In the genomic region with DNA sequence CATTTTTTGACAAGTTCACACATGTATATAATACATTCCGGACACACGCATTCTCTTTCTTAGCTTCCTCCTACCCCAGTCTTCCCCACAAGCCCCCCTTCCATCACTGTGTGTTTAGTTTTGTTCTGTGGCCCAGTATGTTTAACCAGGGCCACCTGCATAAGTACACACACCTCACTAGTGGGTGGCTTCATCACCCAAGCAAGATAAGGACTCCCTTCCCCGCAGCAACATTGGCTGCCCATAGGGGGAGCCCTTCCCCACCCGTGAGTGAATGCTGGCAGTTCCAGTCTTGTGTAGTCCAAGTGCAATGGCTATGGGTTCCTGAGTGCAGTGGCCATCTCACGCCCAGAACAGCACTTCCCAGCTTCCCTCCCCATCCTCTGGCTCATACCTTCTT, we compare ENCODE assay signal across 7 mouse cellular contexts. TPM values are rescaled to one million over a fixed set of nuclear protein-coding genes. Genes with fewer than 3 reads are reported as not detected.
DNase-seq lines count a peak whose midpoint lies in the region; ATAC-seq and TF ChIP-seq lines count a peak whose summit lies in the region.

No protein-coding gene starts in this region.

- no peak overlapping the region for H3K4me2 ChIP-seq in midbrain, postnatal 0 days (ENCODE audit: low read depth, low read length, poor library complexity, severe bottlenecking)
- H3K4me2 ChIP-seq in midbrain, embryonic 16.5 days (ENCODE audit: low read length): no peak overlapping the region
- no peak overlapping the region for H3K4me2 ChIP-seq in intestine, embryonic 14.5 days (ENCODE audit: low read length)
- H3K4me2 ChIP-seq in lung, postnatal 0 days (replicated peaks; ENCODE audit: low read depth, low read length): no peak overlapping the region

- 50% methylated on average over 5 of the region's 5 CpGs for WGBS in midbrain, postnatal 0 days
- WGBS in midbrain, embryonic 16.5 days: 56% methylated on average over 5 of the region's 5 CpGs
- 64% methylated on average over 5 of the region's 5 CpGs for WGBS in intestine, embryonic 14.5 days
- WGBS in lung, postnatal 0 days: 57% methylated on average over 5 of the region's 5 CpGs

- ATAC-seq in midbrain, postnatal 0 days (ENCODE audit: low FRiP score): no peak
- no peak; the same call in 1 of the 2 replicates for ATAC-seq in midbrain, embryonic 16.5 days
- peak; percentile 75 for ATAC-seq in activated CD4-positive, CD25-positive, alpha-beta regulatory T cell, adult 4 months
- 0 out of 2 replicates have a peak, but pooled peaks have one; percentile 47 for ATAC-seq in intestine, embryonic 14.5 days (replicated peaks; ENCODE audit: low FRiP score, low TSS enrichment, low read depth)
- ATAC-seq in lung, postnatal 0 days: peak; percentile 77

- TF ChIP-seq EP300 in lung, postnatal 0 days (IDR thresholded peaks at IDR 0.05): no peak

- peak; percentile 53 for DNase-seq in midbrain, postnatal 0 days (ENCODE audit: low spot score)
- DNase-seq in embryo, embryonic 9.5 days (ENCODE audit: extremely low spot score): peak; percentile 47
- no peak for DNase-seq in intestine, embryonic 14.5 days (ENCODE audit: low spot score)
- DNase-seq in lung, postnatal 0 days (ENCODE audit: low spot score): peak; percentile 68
- peak; percentile 48 to 78 for DNase-seq in spleen, postnatal 4 days (ENCODE audit: low spot score in 2 of 2)

- H3K4me3 ChIP-seq in midbrain, postnatal 0 days (ENCODE audit: low read depth, low read length): no peak overlapping the region
- no peak overlapping the region for H3K4me3 ChIP-seq in midbrain, embryonic 16.5 days (ENCODE audit: low read depth, low read length)
- no peak overlapping the region for H3K4me3 ChIP-seq in intestine, embryonic 14.5 days (ENCODE audit: low read depth, low read length)
- H3K4me3 ChIP-seq in lung, postnatal 0 days (ENCODE audit: low read depth, low read length): no peak overlapping the region

- no peaks in the 10 kb centered on the region for H3K27me3 ChIP-seq in midbrain, postnatal 0 days (ENCODE audit: insufficient read depth, low read length)
- H3K27me3 ChIP-seq in midbrain, embryonic 16.5 days (ENCODE audit: control insufficient read depth, insufficient read depth, low read depth, low read length): no peaks in the 10 kb centered on the region
- H3K27me3 ChIP-seq in intestine, embryonic 14.5 days (replicated peaks; ENCODE audit: control insufficient read depth, insufficient read depth, low read length): no peaks in the 10 kb centered on the region
- H3K27me3 ChIP-seq in lung, postnatal 0 days (replicated peaks; ENCODE audit: insufficient read depth, low read length): no peaks in the 10 kb centered on the region

- no peak overlapping the region for H3K27ac ChIP-seq in midbrain, postnatal 0 days (ENCODE audit: low read depth, low read length)
- H3K27ac ChIP-seq in midbrain, embryonic 16.5 days (ENCODE audit: low read length): no peak overlapping the region
- no peak overlapping the region for H3K27ac ChIP-seq in intestine, embryonic 14.5 days (ENCODE audit: low read depth)
- no peak overlapping the region for H3K27ac ChIP-seq in lung, postnatal 0 days (ENCODE audit: low read length)

- no peaks in the 10 kb centered on the region for H3K4me1 ChIP-seq in midbrain, postnatal 0 days (ENCODE audit: insufficient read depth, low read length)
- H3K4me1 ChIP-seq in midbrain, embryonic 16.5 days (ENCODE audit: control insufficient read depth, insufficient read depth, low read length): no peaks in the 10 kb centered on the region
- no peaks in the 10 kb centered on the region for H3K4me1 ChIP-seq in intestine, embryonic 14.5 days (replicated peaks; ENCODE audit: control insufficient read depth, insufficient read depth, low read length)
- no peaks in the 10 kb centered on the region for H3K4me1 ChIP-seq in lung, postnatal 0 days (ENCODE audit: insufficient read depth, low read depth, low read length)

- no peak overlapping the region for H3K9ac ChIP-seq in midbrain, postnatal 0 days (replicated peaks; ENCODE audit: low read length, poor library complexity, severe bottlenecking)
- no peak overlapping the region for H3K9ac ChIP-seq in midbrain, embryonic 16.5 days (ENCODE audit: low read depth, low read length)
- no peak overlapping the region for H3K9ac ChIP-seq in intestine, embryonic 14.5 days (ENCODE audit: low read length)
- no peak overlapping the region for H3K9ac ChIP-seq in lung, postnatal 0 days (replicated peaks; ENCODE audit: low read depth)

- no peaks in the 10 kb centered on the region for H3K9me3 ChIP-seq in midbrain, postnatal 0 days (ENCODE audit: low read length)
- H3K9me3 ChIP-seq in midbrain, embryonic 16.5 days (replicated peaks; ENCODE audit: control insufficient read depth, low read length, poor library complexity, severe bottlenecking): no peaks in the 10 kb centered on the region
- no peaks in the 10 kb centered on the region for H3K9me3 ChIP-seq in intestine, embryonic 14.5 days (ENCODE audit: control insufficient read depth, low read length)
- H3K9me3 ChIP-seq in lung, postnatal 0 days (ENCODE audit: low read length): no peaks in the 10 kb centered on the region

- no peaks in the 10 kb centered on the region for H3K36me3 ChIP-seq in midbrain, postnatal 0 days (ENCODE audit: insufficient read depth, low read length)
- H3K36me3 ChIP-seq in midbrain, embryonic 16.5 days (ENCODE audit: control insufficient read depth, insufficient read depth, low read length): no peaks in the 10 kb centered on the region
- no peaks in the 10 kb centered on the region for H3K36me3 ChIP-seq in intestine, embryonic 14.5 days (ENCODE audit: control insufficient read depth, insufficient read depth, low read length)
- H3K36me3 ChIP-seq in lung, postnatal 0 days (ENCODE audit: insufficient read depth, low read length): no peaks in the 10 kb centered on the region

- TF ChIP-seq CTCF in midbrain, postnatal 0 days (IDR thresholded peaks at IDR 0.05): peak; percentile 83
- peak; percentile 89 for TF ChIP-seq CTCF in lung, postnatal 0 days (IDR thresholded peaks at IDR 0.05)

RNA-seq across cellular contexts. Expression of a gene that starts 21.5 kb away (rescaled TPM):
- total RNA-seq in midbrain, postnatal 0 days (2014; rRNA removed): 1.3 and 1.4 TPM in 2 replicates
- 0.97 and 1.0 TPM in 2 replicates for polyA plus RNA-seq in midbrain, postnatal 0 days (2015; fragmentation: Nextera tagmentation; extraction: Ambion mirVana)
- 0.51 and 0.67 TPM in 2 replicates for polyA plus RNA-seq in midbrain, embryonic 16.5 days (2015; fragmentation: Nextera tagmentation; extraction: Ambion mirVana)
- under 1 TPM; 0.24 to 0.48 TPM for polyA plus RNA-seq in activated CD4-positive, CD25-positive, alpha-beta regulatory T cell, adult 4 months (2017; shearing (Covaris generic))
- 0.01 TPM in 1 of 2 replicates, not detected in the other for polyA plus RNA-seq in intestine, embryonic 14.5 days (2014; fragmentation: Nextera tagmentation; extraction: Ambion mirVana)
- polyA plus RNA-seq in lung, postnatal 0 days (2015; fragmentation: Nextera tagmentation; extraction: Ambion mirVana): 0.04 TPM in 1 of 2 replicates, not detected in the other

Comparison
In these comparisons a context has a peak if more than half of its experiments do, and no peak if none do; other contexts are left out.
1. ATAC-seq: peak in activated CD4-positive, CD25-positive, alpha-beta regulatory T cell, adult 4 months (single experiment), intestine, embryonic 14.5 days (single experiment) and lung, postnatal 0 days (single experiment); none in midbrain, postnatal 0 days (single experiment) and midbrain, embryonic 16.5 days (single experiment).